In the genomic region with DNA sequence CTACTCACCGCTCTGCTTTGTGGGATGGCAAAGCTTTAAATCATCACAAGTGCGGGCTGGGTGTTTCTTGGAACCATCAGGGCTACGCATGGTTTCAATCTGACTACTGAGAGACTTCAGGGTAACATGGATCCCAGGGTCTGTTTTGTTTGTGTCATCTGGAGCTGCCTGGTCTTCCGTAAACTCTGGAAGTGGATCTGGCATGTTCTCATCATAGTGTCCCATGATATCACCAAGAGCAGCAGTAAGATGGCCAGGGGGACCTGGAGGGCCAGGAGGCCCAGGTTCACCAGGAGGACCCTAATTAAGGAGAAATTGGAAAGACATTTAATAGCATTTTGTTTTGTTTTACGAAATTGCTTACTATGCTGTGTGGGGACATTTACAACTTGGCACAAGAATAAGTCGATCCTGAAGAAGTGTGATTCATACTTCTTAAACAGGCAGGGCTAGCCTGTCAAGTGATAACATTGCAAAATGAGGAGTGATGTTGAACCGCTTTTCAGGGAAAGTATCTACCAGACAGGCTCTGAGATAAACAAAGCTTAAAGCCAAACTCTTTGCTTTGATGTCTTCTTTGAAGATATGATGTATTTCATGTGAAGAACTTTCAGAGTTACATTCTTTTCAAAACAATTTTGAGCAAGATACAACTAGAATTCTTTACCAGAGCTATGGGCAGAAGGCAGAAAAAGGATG, we compare ENCODE assay signal across 22 mouse cellular contexts.
DNase-seq lines count a peak whose midpoint lies in the region; ATAC-seq and TF ChIP-seq lines count a peak whose summit lies in the region.
"Had no signal": no experiment of that assay in that cellular context is flagged by ENCODE, and none has a peak within 500 bp of the region (broad histone marks: within the 10 kb centered on the region; RNA-seq: fewer than 3 reads in every experiment).

No protein-coding gene starts in this region.

- no peaks in the 10 kb centered on the region for H3K27me3 ChIP-seq in kidney, embryonic 15.5 days
- H3K27me3 ChIP-seq: hindbrain, embryonic 15.5 days; limb, embryonic 12.5 days; neural tube, embryonic 15.5 days had no signal

- no peaks in the 10 kb centered on the region for H3K9me3 ChIP-seq in kidney, embryonic 15.5 days (replicated peaks)
- H3K9me3 ChIP-seq: hindbrain, embryonic 15.5 days; limb, embryonic 12.5 days; midbrain, embryonic 10.5 days; neural tube, embryonic 15.5 days had no signal

- no peak overlapping the region for H3K4me3 ChIP-seq in kidney, embryonic 15.5 days (replicated peaks)
- no peak overlapping the region for H3K4me3 ChIP-seq in gastrocnemius, adult 2 months
- H3K4me3 ChIP-seq: erythroblast, embryonic 14.5 days; hindbrain, embryonic 15.5 days; layer of hippocampus, adult 2 months; limb, embryonic 12.5 days; midbrain, embryonic 10.5 days; neural tube, embryonic 15.5 days had no signal

- TF ChIP-seq CTCF in gastrocnemius, adult 2 months (IDR thresholded peaks at IDR 0.05) = no peak

- ATAC-seq in kidney, embryonic 15.5 days (replicated peaks; ENCODE audit: low FRiP score) = no peak
- ATAC-seq: forebrain, embryonic 14.5 days; intestine, embryonic 16.5 days; liver, postnatal 0 days had no signal

- peak; percentile 88 for DNase-seq in heart, adult 11 months
- no peak for DNase-seq in heart, postnatal 4 days
- DNase-seq in ovary, postnatal 14 days (ENCODE audit: low spot score) = peak; percentile 7
- no peak for DNase-seq in ovary, adult 18-20 months (ENCODE audit: low spot score)
- DNase-seq in lung, postnatal 14 days = peak; percentile 24
- DNase-seq in gastrocnemius, adult 2 months = no peak
- DNase-seq in cerebellum, adult 9-10 months = no peak
- DNase-seq: adrenal gland, adult 8-10 months; cerebellum, adult 11 months; liver, postnatal 0 days; retina, postnatal 1 day; right cerebral cortex, postnatal 4 days; thymus, postnatal 25 days had no signal

- no peaks in the 10 kb centered on the region for H3K4me1 ChIP-seq in kidney, embryonic 15.5 days
- H3K4me1 ChIP-seq: hindbrain, embryonic 15.5 days; limb, embryonic 12.5 days; midbrain, embryonic 10.5 days; neural tube, embryonic 15.5 days had no signal

- 79% methylated on average over 7 of the region's 7 CpGs for WGBS in kidney, embryonic 15.5 days

- H3K27ac ChIP-seq in kidney, embryonic 15.5 days = no peak overlapping the region
- no peak overlapping the region for H3K27ac ChIP-seq in gastrocnemius, adult 2 months
- H3K27ac ChIP-seq: hindbrain, embryonic 15.5 days; layer of hippocampus, adult 2 months; limb, embryonic 12.5 days; midbrain, embryonic 10.5 days; neural tube, embryonic 15.5 days had no signal

- H3K4me2 ChIP-seq in kidney, embryonic 15.5 days = no peak overlapping the region
- H3K4me2 ChIP-seq: hindbrain, embryonic 15.5 days; limb, embryonic 12.5 days; neural tube, embryonic 15.5 days had no signal

- no peak overlapping the region for H3K9ac ChIP-seq in kidney, embryonic 15.5 days
- H3K9ac ChIP-seq: hindbrain, embryonic 15.5 days; limb, embryonic 12.5 days; liver, postnatal 0 days; neural tube, embryonic 15.5 days had no signal

- intact Hi-C loops in gastrocnemius, adult 2 months (cut with DNase I) = loop anchor here (5.0 kb wide), 1 partner anchor 48 kb away; no protein-coding TSS in a partner anchor

- peaks cover 9% of the 10 kb centered on the region; the same call in 1 of the 2 replicates for H3K36me3 ChIP-seq in kidney, embryonic 15.5 days
- H3K36me3 ChIP-seq: hindbrain, embryonic 15.5 days; neural tube, embryonic 15.5 days had no signal

Comparison
In these comparisons a context has a peak if more than half of its experiments do, and no peak if none do; other contexts are left out.
1. DNase-seq: peak in heart, adult 11 months (single experiment), ovary, postnatal 14 days (single experiment) and lung, postnatal 14 days (single experiment); none in heart, postnatal 4 days (single experiment), ovary, adult 18-20 months (single experiment), gastrocnemius, adult 2 months (single experiment) and cerebellum, adult 9-10 months (single experiment).